14 mouse cellular contexts compared by ENCODE assay signal in genomic region chr19:42409226-42409625, GRCm38 (mm10). TPM values are rescaled to one million over a fixed set of nuclear protein-coding genes. Genes with fewer than 3 reads are reported as not detected.
DNase-seq lines count a peak whose midpoint lies in the region; ATAC-seq and TF ChIP-seq lines count a peak whose summit lies in the region.
"Had no signal": no experiment of that assay in that cellular context is flagged by ENCODE, and none has a peak within 500 bp of the region (broad histone marks: within the 10 kb centered on the region; RNA-seq: fewer than 3 reads in every experiment).

No protein-coding gene starts in this region.

- H3K36me3 ChIP-seq in forebrain, postnatal 0 days (ENCODE audit: insufficient read depth) = no peaks in the 10 kb centered on the region
- H3K36me3 ChIP-seq in midbrain, embryonic 11.5 days (ENCODE audit: control insufficient read depth, insufficient read depth, low read length) = no peaks in the 10 kb centered on the region
- H3K36me3 ChIP-seq: G1E had no signal

- no peak overlapping the region for H3K4me3 ChIP-seq in forebrain, postnatal 0 days (ENCODE audit: low read depth, low read length)
- H3K4me3 ChIP-seq in midbrain, embryonic 11.5 days (ENCODE audit: low read depth, low read length) = peak overlapping the region; percentile 3; the same call in 1 of the 2 replicates

- peak overlapping the region; percentile 14; the same call in 1 of the 2 replicates for H3K9ac ChIP-seq in forebrain, postnatal 0 days
- peak overlapping the region; percentile 34; the same call in 1 of the 2 replicates for H3K9ac ChIP-seq in midbrain, embryonic 11.5 days (ENCODE audit: low read length)
- H3K9ac ChIP-seq: liver, embryonic 14.5 days had no signal

- H3K27ac ChIP-seq in forebrain, postnatal 0 days (ENCODE audit: low read depth, low read length) = no peak overlapping the region
- no peak overlapping the region for H3K27ac ChIP-seq in midbrain, embryonic 11.5 days (ENCODE audit: low read depth, low read length)
- H3K27ac ChIP-seq: liver, embryonic 14.5 days had no signal

- peak; percentile 74 for DNase-seq in ES-CJ7 (ENCODE audit: low read depth, low spot score)
- peak; percentile 51 for DNase-seq in embryo, embryonic 10 days (ENCODE audit: low spot score)
- no peak for DNase-seq in forebrain, postnatal 0 days
- peak; percentile 94 for DNase-seq in midbrain, embryonic 11.5 days (ENCODE audit: low spot score, missing footprints)
- DNase-seq in ovary, adult 18-20 months (ENCODE audit: low spot score) = no peak
- no peak for DNase-seq in testis, postnatal 14 days (ENCODE audit: low spot score)
- DNase-seq in thymus, postnatal 36 days = no peak
- no peak for DNase-seq in adrenal gland, postnatal 4 days (ENCODE audit: low spot score in 2 of 2)
- DNase-seq: adrenal gland, postnatal 36 days; cerebellum, postnatal 36 days; gastrocnemius, postnatal 10 days had no signal

- TF ChIP-seq CTCF in forebrain, postnatal 0 days (IDR thresholded peaks at IDR 0.05; ENCODE audit: low read depth) = no peak

- peak; percentile 68 for ATAC-seq in forebrain, postnatal 0 days
- peak; percentile 79; the same call in 1 of the 2 replicates for ATAC-seq in midbrain, embryonic 11.5 days (ENCODE audit: low FRiP score)

- whole genome bisulfite sequencing in forebrain, postnatal 0 days = 7% methylated on average over 19 of the region's 19 CpGs
- WGBS in midbrain, embryonic 11.5 days = 2% methylated on average over 19 of the region's 19 CpGs

- no peaks in the 10 kb centered on the region for H3K9me3 ChIP-seq in forebrain, postnatal 0 days (ENCODE audit: low read length)
- H3K9me3 ChIP-seq in midbrain, embryonic 11.5 days (ENCODE audit: control insufficient read depth, low read length) = no peaks in the 10 kb centered on the region
- H3K9me3 ChIP-seq: G1E had no signal

- H3K27me3 ChIP-seq in forebrain, postnatal 0 days (ENCODE audit: insufficient read depth, low read length) = no peaks in the 10 kb centered on the region
- no peaks in the 10 kb centered on the region; the same call in 1 of the 2 replicates for H3K27me3 ChIP-seq in midbrain, embryonic 11.5 days (ENCODE audit: control insufficient read depth, insufficient read depth, low read length)

- peak overlapping the region; percentile 38 for H3K4me2 ChIP-seq in forebrain, postnatal 0 days (ENCODE audit: low read depth)
- H3K4me2 ChIP-seq in midbrain, embryonic 11.5 days = peak overlapping the region; percentile 38

- H3K4me1 ChIP-seq in forebrain, postnatal 0 days (ENCODE audit: insufficient read depth) = 0 out of 2 replicates have a peak, but pooled peaks cover 5% of the 10 kb centered on the region
- H3K4me1 ChIP-seq in midbrain, embryonic 11.5 days (ENCODE audit: control insufficient read depth, insufficient read depth, low read length) = peaks cover 8% of the 10 kb centered on the region; the same call in 1 of the 2 replicates

RNA-seq across cellular contexts. Expression of gene Crtac1, which starts 22.4 kb away (rescaled TPM):
- 14.6 and 16.6 TPM in 2 replicates for total RNA-seq in forebrain, postnatal 0 days (2014; rRNA removed)
- polyA plus RNA-seq in forebrain, postnatal 0 days (2015; fragmentation: Nextera tagmentation; extraction: Ambion mirVana) = 38.1 and 49.9 TPM in 2 replicates
- polyA plus RNA-seq in midbrain, embryonic 11.5 days (2014; fragmentation: Nextera tagmentation; extraction: Ambion mirVana) = 3.3 and 4.4 TPM in 2 replicates
- 1 to 10 TPM; 2.6 to 3.9 TPM for total RNA-seq in adrenal gland, postnatal 4 days (2021)
- total RNA-seq: G1E had no signal
- polyA plus RNA-seq: G1E; spleen, adult 2 months had no signal

Comparison
In these comparisons a context has a peak if more than half of its experiments do, and no peak if none do; other contexts are left out.
1. DNase-seq: peak in ES-CJ7 (single experiment), embryo, embryonic 10 days (single experiment) and midbrain, embryonic 11.5 days (single experiment); none in forebrain, postnatal 0 days (single experiment), ovary, adult 18-20 months (single experiment), testis, postnatal 14 days (single experiment), thymus, postnatal 36 days (0 of 2) and adrenal gland, postnatal 4 days (0 of 2).